Comparison of ENCODE assay signal across 20 mouse cellular contexts in genomic region chr3:60506821-60507220, GRCm38 (mm10).
"Had no signal": no experiment of that assay in that cellular context is flagged by ENCODE, and none has a peak within 500 bp of the region (broad histone marks: within the 10 kb centered on the region; RNA-seq: fewer than 3 reads in every experiment).

No protein-coding gene starts in this region.

- H3K27me3 ChIP-seq: limb, embryonic 13.5 days; lung, embryonic 15.5 days had no signal

- ATAC-seq: intestine, postnatal 0 days had no signal

- H3K36me3 ChIP-seq: limb, embryonic 10.5 days; limb, embryonic 13.5 days; lung, embryonic 15.5 days had no signal

- H3K9ac ChIP-seq: limb, embryonic 13.5 days; liver, embryonic 14.5 days; lung, embryonic 15.5 days had no signal

- DNase-seq: kidney, adult 2 months; kidney, postnatal 25 days; layer of hippocampus, adult 9-11 months; lung, adult 18-20 months; lung, postnatal 10 days; lung, postnatal 4 days; midbrain, embryonic 14.5 days; right cerebral cortex, postnatal 4 days; thymus, adult 2 months; thymus, postnatal 14 days; thymus, postnatal 4 days had no signal

- H3K4me2 ChIP-seq: limb, embryonic 13.5 days; lung, embryonic 15.5 days; midbrain, embryonic 11.5 days had no signal

- H3K4me3 ChIP-seq: layer of hippocampus, adult 2 months; limb, embryonic 10.5 days; limb, embryonic 13.5 days; lung, embryonic 15.5 days had no signal

- H3K27ac ChIP-seq: kidney, postnatal 0 days; layer of hippocampus, adult 2 months; limb, embryonic 10.5 days; limb, embryonic 13.5 days; liver, embryonic 14.5 days; lung, embryonic 15.5 days; stomach, postnatal 0 days had no signal

- H3K9me3 ChIP-seq: limb, embryonic 10.5 days; limb, embryonic 13.5 days; lung, embryonic 15.5 days had no signal
